Mouse (Mus musculus) heart, adult 2 months (tissue): ENCODE data around the gene B4galt5. TPM values are rescaled to one million over a fixed set of nuclear protein-coding genes. Genes with fewer than 3 reads are reported as not detected.
A peak's percentile ranks its signal among the peaks of the same experiment; 100 is the strongest.

ENCODE experiments used
- DNase-seq, 2 experiments: peaks; one replicate each; pipeline ENCODE4 v3.0.0; 2021
- H3K27ac ChIP-seq: fragments of 200-600 bp; 2 replicates; pipeline ENCODE4 v1.8.1; 2022
- H3K27me3 ChIP-seq: fragments of 200-500 bp; 2 replicates; pipeline ENCODE4 v1.6.1; 2012; ENCODE audit warnings: mild to moderate bottlenecking, low read length, inconsistent platforms, mixed read lengths; ENCODE audit not compliant: control insufficient read depth, insufficient read depth
- H3K36me3 ChIP-seq: fragments of 200-500 bp; 2 replicates; pipeline ENCODE4 v1.6.1; 2012; ENCODE audit warnings: low read length, inconsistent platforms; ENCODE audit not compliant: control insufficient read depth, insufficient read depth
- H3K4me1 ChIP-seq: fragments of 200-500 bp; 2 replicates; pipeline ENCODE4 v1.6.1; 2011; ENCODE audit warnings: low read length; ENCODE audit not compliant: control insufficient read depth, insufficient read depth
- H3K4me3 ChIP-seq: fragments of 200-600 bp; 2 replicates; pipeline ENCODE4 v1.8.1; 2022
- H3K79me2 ChIP-seq: fragments of 200-500 bp; replicated peaks from 2 replicates; pipeline ENCODE4 v1.6.1; 2012; ENCODE audit warnings: mild to moderate bottlenecking, inconsistent platforms, low read length, moderate library complexity, mixed read lengths; ENCODE audit not compliant: control insufficient read depth, insufficient read depth
- H3K9ac ChIP-seq: fragments of 200-500 bp; 2 replicates; pipeline ENCODE4 v1.6.1; 2012; ENCODE audit warnings: low read depth, mild to moderate bottlenecking, control low read depth, inconsistent platforms, low read length, mixed read lengths
- CTCF ChIP-seq: fragments of 200-600 bp; IDR thresholded peaks from 2 replicates; pipeline ENCODE4 v1.8.1; 2022; ENCODE audit warnings: antibody characterized with exemption, mild to moderate bottlenecking, moderate library complexity
- EP300 ChIP-seq: fragments of 200-500 bp; IDR thresholded peaks from 2 replicates; pipeline ENCODE4 v1.6.1; 2011; ENCODE audit warnings: low read depth, low read length, control low read depth; ENCODE audit not compliant: insufficient read depth
- POLR2A ChIP-seq: fragments of 200-500 bp; IDR thresholded peaks from 2 replicates; pipeline ENCODE4 v1.6.1; 2011; ENCODE audit warnings: mild to moderate bottlenecking, low read depth, low read length, control low read depth; ENCODE audit not compliant: insufficient read depth
- WGBS: fragments of 180-500 bp; shearing (Covaris S2); methylation state at CpG from one replicate; pipeline ENCODE4 v1.1.7; 2018; 5-methylcytosine and 5-hydroxymethylcytosine counted together
- intact Hi-C: fragments of 180-260 bp; cut with DNase I; formaldehyde crosslinking; loops from one replicate; pipeline ENCODE4 v1.15.1; 2025
- polyA plus RNA-seq: library from polyadenylated mRNA; depleted of rRNA; stranded (reverse); fragments of >200 nt; gene quantifications from 2 replicates; pipeline ENCODE4 v1.2.3, GENCODE M21; 2012
- total RNA-seq, 2 experiments: library from RNA; stranded (reverse); gene quantifications; 2 replicates each; pipeline ENCODE4 v1.2.3; 2021

B4galt5 gene
- total and polyA plus RNA-seq, 3 experiments = 9.4 to 17.0 (median 14.1) TPM

DNA sequence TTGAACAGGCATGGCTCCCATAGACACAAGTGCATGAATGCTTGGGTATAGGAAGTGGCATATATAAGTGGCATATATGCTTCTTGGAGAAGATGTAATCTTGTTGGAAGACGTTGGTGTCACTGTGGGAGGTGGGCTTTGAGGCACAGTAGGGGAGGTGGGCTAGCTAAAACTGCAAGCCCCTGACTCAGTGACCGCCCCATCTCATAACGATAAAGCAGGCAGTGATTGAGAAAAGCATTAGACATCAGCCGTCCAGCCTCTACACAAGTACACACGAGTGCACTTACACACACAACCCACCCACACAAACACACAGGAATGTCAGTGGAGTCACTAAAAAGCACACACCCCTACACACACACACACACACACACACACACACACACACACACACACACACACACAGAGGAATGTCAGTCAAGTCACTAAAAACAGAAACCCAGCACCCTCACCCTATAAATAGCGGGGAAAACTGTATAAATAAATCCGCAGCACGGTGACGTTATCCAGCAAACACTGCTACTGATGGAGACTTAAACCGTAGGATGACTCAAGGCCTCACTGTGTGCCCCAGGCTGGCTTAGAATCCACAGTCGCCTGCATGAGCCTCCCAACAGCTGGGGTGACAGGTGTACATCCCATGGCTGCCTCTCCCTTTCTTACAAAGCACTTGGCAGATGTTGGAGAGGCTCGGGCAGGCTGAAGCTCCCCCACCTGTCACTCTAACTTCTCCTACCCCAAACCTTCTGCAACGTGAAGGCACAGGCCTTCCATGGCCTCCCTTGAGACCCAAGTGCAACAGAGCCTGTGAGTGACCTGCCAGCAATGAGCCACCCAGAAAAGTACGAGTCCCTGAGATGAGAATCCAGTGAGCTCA lies 81.2 kb downstream of the B4galt5 start:
- TF ChIP-seq EP300 = no peak
- no peak for TF ChIP-seq CTCF
- no peak for TF ChIP-seq POLR2A
- WGBS = 61% methylated on average over 14 of the region's 14 CpGs
- no peak overlapping the region for H3K9ac ChIP-seq
- intact Hi-C loops = no loop called here
- peaks cover 5% of the 10 kb centered on the region for H3K4me1 ChIP-seq
- H3K79me2 ChIP-seq = no peaks in the 10 kb centered on the region
- no peak overlapping the region; the same call in 1 of the 2 replicates for H3K27ac ChIP-seq
- H3K27me3 ChIP-seq = no peaks in the 10 kb centered on the region
- peak in 1 of 2 experiments; percentile 10 for DNase-seq
- H3K36me3 ChIP-seq = no peaks in the 10 kb centered on the region
- H3K4me3 ChIP-seq = no peak overlapping the region

- no peak for TF ChIP-seq POLR2A
- no peak for TF ChIP-seq EP300
- Histone ChIP-seq H3K36me3 (no peaks in the 10 kb centered on the region), H3K27ac (no peak overlapping the region), H3K4me3 (no peak overlapping the region), H3K9ac (no peak overlapping the region), H3K79me2 (no peaks in the 10 kb centered on the region), H3K4me1 (peaks cover 6% of the 10 kb centered on the region), H3K27me3 (no peaks in the 10 kb centered on the region)
- 88% methylated on average over 10 of the region's 10 CpGs for WGBS
- intact Hi-C loops = no loop called here
- no peak for DNase-seq
Measured at GRCm38 (mm10) chr2:167266231-167266630, 82.8 kb downstream of the B4galt5 start.

DNA sequence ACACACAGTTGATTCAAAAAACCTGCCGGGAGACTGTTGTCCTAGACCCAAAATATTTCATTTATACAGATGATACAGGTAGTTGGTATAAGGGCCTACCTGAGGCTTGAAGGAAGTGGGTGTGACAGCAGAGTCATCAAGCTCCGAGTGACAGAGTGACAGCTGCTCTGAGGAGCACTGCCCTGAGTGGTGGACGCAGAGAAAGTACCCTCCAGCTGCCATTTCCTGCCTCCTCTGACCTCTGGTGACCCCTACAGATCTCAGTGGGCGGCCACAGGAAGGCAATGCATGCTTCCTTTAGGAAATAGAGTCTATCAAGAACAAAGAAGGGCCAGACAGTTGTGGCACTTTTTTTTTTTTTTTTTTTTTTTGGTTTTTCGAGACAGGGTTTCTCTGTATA lies 83.2 kb downstream of the B4galt5 start:
- no peak for TF ChIP-seq EP300
- no peak for TF ChIP-seq POLR2A
- no peak for TF ChIP-seq CTCF
- 52% methylated on average over 5 of the region's 5 CpGs for WGBS

DNA sequence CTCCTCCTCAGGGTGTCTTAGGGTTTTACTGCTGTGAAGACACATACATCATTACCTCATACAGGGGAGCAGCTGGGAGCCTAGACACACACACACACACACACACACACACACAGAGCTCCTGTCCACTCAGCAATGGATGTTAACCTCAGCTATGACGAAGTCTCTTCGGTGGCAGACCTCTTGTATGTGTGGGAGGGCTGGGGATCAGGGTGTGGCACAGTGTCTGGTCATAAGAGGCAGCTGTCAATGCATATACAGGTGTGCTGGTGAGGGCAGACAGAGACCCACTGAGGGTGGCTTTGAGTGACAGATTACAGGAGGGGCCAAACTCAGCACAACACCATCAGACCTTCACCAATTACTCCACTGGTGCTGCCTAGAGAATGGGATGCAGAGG lies 84.0 kb downstream of the B4galt5 start:
- no peak overlapping the region for H3K27ac ChIP-seq
- 88% methylated on average over 2 of the region's 2 CpGs for WGBS
- peak in 1 of 2 experiments; percentile 1 for DNase-seq
- peaks cover 6% of the 10 kb centered on the region for H3K4me1 ChIP-seq
- TF ChIP-seq CTCF (no peak), EP300 (no peak), POLR2A (no peak)
- no peak overlapping the region for H3K9ac ChIP-seq
- no peaks in the 10 kb centered on the region for H3K27me3 ChIP-seq
- no peak overlapping the region for H3K4me3 ChIP-seq
- no peaks in the 10 kb centered on the region for H3K36me3 ChIP-seq
- intact Hi-C loops = no loop called here
- H3K79me2 ChIP-seq = no peaks in the 10 kb centered on the region

More for the DNA sequence above, 83.2 kb downstream of the B4galt5 start:
- intact Hi-C loops = no loop called here
- no peak overlapping the region for H3K27ac ChIP-seq
- no peak overlapping the region for H3K4me3 ChIP-seq
- H3K9ac ChIP-seq = no peak overlapping the region
- H3K4me1 ChIP-seq = peaks cover 6% of the 10 kb centered on the region
- DNase-seq = peak in 1 of 2 experiments; percentile 1
- no peaks in the 10 kb centered on the region for H3K36me3 ChIP-seq
- no peaks in the 10 kb centered on the region for H3K27me3 ChIP-seq
- H3K79me2 ChIP-seq = no peaks in the 10 kb centered on the region

- H3K27ac ChIP-seq = no peak overlapping the region
- no peak overlapping the region for H3K4me3 ChIP-seq
- H3K27me3 ChIP-seq = no peaks in the 10 kb centered on the region
- H3K9ac ChIP-seq = no peak overlapping the region
- no peaks in the 10 kb centered on the region for H3K36me3 ChIP-seq
- no peaks in the 10 kb centered on the region for H3K79me2 ChIP-seq
- TF ChIP-seq POLR2A (no peak), CTCF (no peak), EP300 (no peak)
- 76% methylated on average over 11 of the region's 11 CpGs for WGBS
- peaks cover 6% of the 10 kb centered on the region for H3K4me1 ChIP-seq
- intact Hi-C loops = no loop called here
- DNase-seq = no peak
Measured at GRCm38 (mm10) chr2:167263931-167264330, 85.1 kb downstream of the B4galt5 start.

GRCm38 (mm10) chr2:167263040-167263810 lies 85.8 kb downstream of the B4galt5 start:
- Histone ChIP-seq H3K4me1 (peaks cover 6% of the 10 kb centered on the region), H3K4me3 (no peak overlapping the region), H3K36me3 (no peaks in the 10 kb centered on the region), H3K27ac (no peak overlapping the region), H3K27me3 (no peaks in the 10 kb centered on the region), H3K79me2 (no peaks in the 10 kb centered on the region), H3K9ac (no peak overlapping the region)
- DNase-seq = peak in 1 of 2 experiments; percentile 79
- 0 out of 2 replicates have a peak, but pooled peaks have one; percentile 29 for TF ChIP-seq EP300
- no peak for TF ChIP-seq POLR2A
- intact Hi-C loops = no loop called here
- 55% methylated on average over 8 of the region's 8 CpGs for WGBS
